Comparison of ENCODE assay signal across 16 mouse cellular contexts in genomic region chr6:146944830-146945229, GRCm38 (mm10). TPM values are rescaled to one million over a fixed set of nuclear protein-coding genes. Genes with fewer than 3 reads are reported as not detected.
DNase-seq lines count a peak whose midpoint lies in the region; ATAC-seq and TF ChIP-seq lines count a peak whose summit lies in the region.
"Had no signal": no experiment of that assay in that cellular context is flagged by ENCODE, and none has a peak within 500 bp of the region (broad histone marks: within the 10 kb centered on the region; RNA-seq: fewer than 3 reads in every experiment).

No protein-coding gene starts in this region.

- H3K4me2 ChIP-seq in kidney, embryonic 15.5 days = no peak overlapping the region
- H3K4me2 ChIP-seq: liver, embryonic 13.5 days had no signal

- intact Hi-C loops in heart, adult 2 months (cut with DNase I) = loop anchor here (5.0 kb wide), 1 partner anchor 43 kb away; no protein-coding TSS in a partner anchor

- peak overlapping the region; percentile 39 for H3K27ac ChIP-seq in heart, adult 2 months
- peak overlapping the region; percentile 88 for H3K27ac ChIP-seq in kidney, embryonic 15.5 days
- 0 out of 2 replicates have a peak overlapping the region, but pooled peaks have one; percentile 14 for H3K27ac ChIP-seq in embryonic fibroblast, embryonic 13.5 days (ENCODE audit: insufficient read depth, low read length)
- H3K27ac ChIP-seq: liver, embryonic 13.5 days had no signal

- ATAC-seq in kidney, embryonic 15.5 days (replicated peaks; ENCODE audit: low FRiP score) = no peak
- no peak for ATAC-seq in megakaryocyte, adult 5-6 weeks (ENCODE audit: poor library complexity, severe bottlenecking)
- ATAC-seq: forebrain, embryonic 14.5 days had no signal

- H3K36me3 ChIP-seq in heart, adult 2 months (ENCODE audit: control insufficient read depth, insufficient read depth, low read length) = peaks cover 25% of the 10 kb centered on the region
- H3K36me3 ChIP-seq in kidney, embryonic 15.5 days = peaks cover 8% of the 10 kb centered on the region; the same call in 1 of the 2 replicates
- H3K36me3 ChIP-seq: G1E had no signal

- DNase-seq in heart, adult 2 months = no peak
- DNase-seq in heart, adult 18-20 months = no peak
- DNase-seq in kidney, adult 8-10 months = no peak
- DNase-seq in 3T3-L1 (ENCODE audit: low read depth, low spot score) = peak; percentile 50
- DNase-seq in thymus, adult 18-20 months = no peak
- DNase-seq: cerebellum, postnatal 36 days; liver, embryonic 13.5 days; retina, postnatal 1 day had no signal

- TF ChIP-seq EP300 in heart, adult 2 months (IDR thresholded peaks at IDR 0.05; ENCODE audit: insufficient read depth, low read depth, low read length) = no peak

- H3K9me3 ChIP-seq in kidney, embryonic 15.5 days (replicated peaks) = no peaks in the 10 kb centered on the region
- H3K9me3 ChIP-seq: G1E; liver, embryonic 13.5 days; megakaryocyte, embryonic 14.5 days had no signal

- 20% methylated on average over 4 of the region's 4 CpGs for WGBS in heart, adult 2 months
- 73% methylated on average over 4 of the region's 4 CpGs for WGBS in kidney, embryonic 15.5 days

- TF ChIP-seq POLR2A in heart, adult 2 months (IDR thresholded peaks at IDR 0.05; ENCODE audit: insufficient read depth, low read depth, low read length) = no peak
- TF ChIP-seq POLR2A in embryonic fibroblast, embryonic 13.5 days (IDR thresholded peaks at IDR 0.05; ENCODE audit: low read depth, low read length) = no peak

- no peak for TF ChIP-seq CTCF in heart, adult 2 months (IDR thresholded peaks at IDR 0.05)
- TF ChIP-seq CTCF in embryonic fibroblast, embryonic 13.5 days (IDR thresholded peaks at IDR 0.05; ENCODE audit: borderline replicate concordance, insufficient read depth, low read length) = no peak

- no peaks in the 10 kb centered on the region for H3K27me3 ChIP-seq in heart, adult 2 months (ENCODE audit: control insufficient read depth, insufficient read depth, low read length)
- H3K27me3 ChIP-seq in kidney, embryonic 15.5 days = no peaks in the 10 kb centered on the region
- H3K27me3 ChIP-seq: liver, embryonic 13.5 days; megakaryocyte, embryonic 14.5 days had no signal

- no peak overlapping the region for H3K4me3 ChIP-seq in heart, adult 2 months
- no peak overlapping the region for H3K4me3 ChIP-seq in kidney, embryonic 15.5 days (replicated peaks)
- no peak overlapping the region for H3K4me3 ChIP-seq in embryonic fibroblast, embryonic 13.5 days (ENCODE audit: insufficient read depth, low read length)
- H3K4me3 ChIP-seq: liver, embryonic 13.5 days; megakaryocyte, embryonic 14.5 days had no signal

- H3K9ac ChIP-seq in heart, adult 2 months (ENCODE audit: low read depth, low read length) = peak overlapping the region; percentile 24; the same call in 1 of the 2 replicates
- H3K9ac ChIP-seq in kidney, embryonic 15.5 days = no peak overlapping the region
- H3K9ac ChIP-seq: liver, embryonic 13.5 days had no signal

- H3K79me2 ChIP-seq in heart, adult 2 months (replicated peaks; ENCODE audit: control insufficient read depth, insufficient read depth, low read length) = 0 out of 2 replicates have a peak, but pooled peaks cover 2% of the 10 kb centered on the region

- peaks cover 27% of the 10 kb centered on the region for H3K4me1 ChIP-seq in heart, adult 2 months (ENCODE audit: control insufficient read depth, insufficient read depth, low read length)
- H3K4me1 ChIP-seq in kidney, embryonic 15.5 days = peaks cover 58% of the 10 kb centered on the region
- peaks cover 32% of the 10 kb centered on the region for H3K4me1 ChIP-seq in embryonic fibroblast, embryonic 13.5 days (ENCODE audit: control insufficient read depth, insufficient read depth, low read length)

RNA-seq across cellular contexts. Expression of gene 1700034J05Rik, which starts 9.4 kb away (rescaled TPM):
- total RNA-seq in heart, adult 2 months (2021) = not detected
- not detected in 2 replicates for polyA plus RNA-seq in heart, adult 2 months (2012; rRNA removed)
- not detected for total RNA-seq in heart, adult 18-20 months (2021)
- polyA plus RNA-seq in kidney, embryonic 15.5 days (2015; fragmentation: Nextera tagmentation; extraction: Ambion mirVana) = 0.22 and 0.36 TPM in 2 replicates
- not detected in 2 replicates for polyA plus RNA-seq in embryonic fibroblast, embryonic 13.5 days (2011; ENCODE audit: insufficient read length, low read depth, missing spikeins)
- not detected in 2 replicates for total RNA-seq in megakaryocyte, adult 5-6 weeks (2015)
- total RNA-seq in megakaryocyte, adult 5-6 weeks (2017) = not detected in 2 replicates
- total RNA-seq: adrenal gland, postnatal 4 days; gastrocnemius, adult 18-20 months had no signal
- polyA plus RNA-seq: forebrain, embryonic 14.5 days; G1E; liver, embryonic 13.5 days had no signal

RNA-seq across cellular contexts. Expression of gene Ppfibp1, which starts 56.5 kb away (rescaled TPM):
- total RNA-seq in heart, adult 2 months (2021) = 100 to 1,000 TPM; 102 to 128 TPM
- 15.4 and 33.7 TPM in 2 replicates for polyA plus RNA-seq in heart, adult 2 months (2012; rRNA removed)
- total RNA-seq in heart, adult 18-20 months (2021) = 100 to 1,000 TPM; 115 to 130 TPM
- 68.3 and 73.6 TPM in 2 replicates for polyA plus RNA-seq in kidney, embryonic 15.5 days (2015; fragmentation: Nextera tagmentation; extraction: Ambion mirVana)
- polyA plus RNA-seq in embryonic fibroblast, embryonic 13.5 days (2011; ENCODE audit: insufficient read length, low read depth, missing spikeins) = 196 and 246 TPM in 2 replicates
- total RNA-seq in megakaryocyte, adult 5-6 weeks (2015) = 4.0 and 5.0 TPM in 2 replicates
- total RNA-seq in megakaryocyte, adult 5-6 weeks (2017) = 10.5 and 11.9 TPM in 2 replicates

Comparison
In these comparisons a context has a peak if more than half of its experiments do, and no peak if none do; other contexts are left out.
1. H3K27ac ChIP-seq: peak in every context shown above with its lines; median percentile 88 in kidney, embryonic 15.5 days; 39 in heart, adult 2 months; 14 in embryonic fibroblast, embryonic 13.5 days.
2. RNA of gene Ppfibp1, which starts 56.5 kb away (total RNA-seq): 115 to 130 TPM in heart, adult 18-20 months and 102 to 128 TPM in heart, adult 2 months; 4.0 to 11.9 TPM in megakaryocyte, adult 5-6 weeks; every median in the first group is over 4 times any median in the second.